Mouse (Mus musculus) lung, postnatal 0 days (tissue): Measurements from ENCODE around the gene Haus7. TPM values are rescaled to one million over a fixed set of nuclear protein-coding genes. Genes with fewer than 3 reads are reported as not detected.

Source experiments
- ATAC-seq: fragments of 200-750 bp; cut with Nextera tagmentation; 2 replicates; pipeline ENCODE4 v1.8.0; 2017; ENCODE audit warnings: moderate library complexity
- DNase-seq: peaks from one replicate; pipeline ENCODE4 v3.0.0-alpha.2; 2016; ENCODE audit warnings: low spot score
- H3K27ac ChIP-seq: fragments of 300-500 bp; sonication (generic); 2 replicates; pipeline ENCODE4 v1.5.1; 2014; ENCODE audit warnings: antibody characterized with exemption, mild to moderate bottlenecking, low read length, mixed read lengths
- H3K27me3 ChIP-seq: fragments of 300-500 bp; sonication (generic); replicated peaks from 2 replicates; pipeline ENCODE4 v1.6.1; 2014; ENCODE audit warnings: low read length, mixed read lengths; ENCODE audit not compliant: insufficient read depth
- H3K36me3 ChIP-seq: fragments of 300-500 bp; sonication (generic); 2 replicates; pipeline ENCODE4 v1.6.1; 2014; ENCODE audit warnings: low read length, mixed read lengths; ENCODE audit not compliant: insufficient read depth
- H3K4me1 ChIP-seq: fragments of 300-500 bp; sonication (generic); 2 replicates; pipeline ENCODE4 v1.6.1; 2014; ENCODE audit warnings: antibody characterized with exemption, low read depth, low read length, mixed read lengths; ENCODE audit not compliant: insufficient read depth
- H3K4me2 ChIP-seq: fragments of 300-500 bp; sonication (generic); replicated peaks from 2 replicates; pipeline ENCODE4 v1.6.1; 2014; ENCODE audit warnings: low read depth, mild to moderate bottlenecking, low read length, moderate library complexity, mixed read lengths
- H3K4me3 ChIP-seq: fragments of 300-500 bp; sonication (generic); 2 replicates; pipeline ENCODE4 v1.5.1; 2014; ENCODE audit warnings: low read depth, low read length
- H3K9ac ChIP-seq: fragments of 300-500 bp; sonication (generic); replicated peaks from 2 replicates; pipeline ENCODE4 v1.6.1; 2014; ENCODE audit warnings: low read depth, mild to moderate bottlenecking
- H3K9me3 ChIP-seq: fragments of 300-500 bp; sonication (generic); 2 replicates; pipeline ENCODE4 v1.6.1; 2016; ENCODE audit warnings: low read length, mixed read lengths
- CTCF ChIP-seq: IDR thresholded peaks from 2 replicates; pipeline ENCODE4 v1.5.1; 2016; ENCODE audit warnings: antibody characterized with exemption, mild to moderate bottlenecking
- EP300 ChIP-seq: IDR thresholded peaks from 2 replicates; pipeline ENCODE4 v1.6.1; 2016; ENCODE audit warnings: antibody characterized with exemption, mild to moderate bottlenecking, control low read depth
- WGBS: fragments of 180-500 bp; shearing (Covaris S2); extraction: QIAGEN DNeasy Blood & Tissue Kit; methylation state at CpG from one replicate; pipeline ENCODE4 v1.1.7; 2014; 5-methylcytosine and 5-hydroxymethylcytosine counted together
- polyA plus RNA-seq: library from polyadenylated mRNA; unstranded; fragments of >200 nt; fragmentation: Nextera tagmentation; extraction: Ambion mirVana; gene quantifications from 2 replicates; pipeline ENCODE4 v1.2.1, GENCODE M21; 2015

The Haus7 gene
- polyA plus RNA-seq, 1 experiment from 2014 or later, result 31.8 TPM

- Histone ChIP-seq H3K27me3 (no peaks in the 10 kb centered on the region), H3K4me3 (no peak overlapping the region), H3K9ac (no peak overlapping the region), H3K4me1 (no peaks in the 10 kb centered on the region; the same call in 1 of the 2 replicates), H3K4me2 (no peak overlapping the region), H3K9me3 (no peaks in the 10 kb centered on the region), H3K36me3 (no peaks in the 10 kb centered on the region), H3K27ac (no peak overlapping the region)
- no peak for ATAC-seq
- no peak for TF ChIP-seq CTCF
- TF ChIP-seq EP300, result no peak
- DNase-seq, result no peak
- WGBS, result 53% methylated on average over 4 of the region's 4 CpGs
Measured at GRCm38 (mm10) chrX:73490186-73490585, 31.3 kb upstream of the Haus7 start.

- Histone ChIP-seq H3K9ac (no peak overlapping the region), H3K36me3 (no peaks in the 10 kb centered on the region), H3K4me2 (peak overlapping the region; percentile 22), H3K27me3 (no peaks in the 10 kb centered on the region), H3K27ac (no peak overlapping the region), H3K4me1 (no peaks in the 10 kb centered on the region; the same call in 1 of the 2 replicates), H3K4me3 (no peak overlapping the region), H3K9me3 (no peaks in the 10 kb centered on the region)
- 57% methylated on average over 5 of the region's 5 CpGs for WGBS
- DNase-seq, result no peak
- no peak for ATAC-seq
- TF ChIP-seq EP300 (no peak), CTCF (no peak)
Measured at GRCm38 (mm10) chrX:73486920-73487319, 28.1 kb upstream of the Haus7 start.

GRCm38 (mm10) chrX:73484870-73485269 lies 26.0 kb upstream of the Haus7 start:
- peak overlapping the region; percentile 72; the same call in 1 of the 2 replicates for H3K27ac ChIP-seq
- H3K9ac ChIP-seq, result no peak overlapping the region
- no peaks in the 10 kb centered on the region for H3K9me3 ChIP-seq
- peak overlapping the region; percentile 49 for H3K4me2 ChIP-seq
- ATAC-seq (no peak), DNase-seq (peak; percentile 27)
- WGBS, result 69% methylated on average over 4 of the region's 4 CpGs
- TF ChIP-seq EP300 (no peak), CTCF (no peak)
- H3K4me3 ChIP-seq, result peak overlapping the region; percentile 32
- H3K27me3 ChIP-seq, result no peaks in the 10 kb centered on the region
- H3K36me3 ChIP-seq, result no peaks in the 10 kb centered on the region
- no peaks in the 10 kb centered on the region; the same call in 1 of the 2 replicates for H3K4me1 ChIP-seq

GRCm38 (mm10) chrX:73484076-73484475 lies 25.2 kb upstream of the Haus7 start:
- DNase-seq (no peak), ATAC-seq (no peak; the same call in 1 of the 2 replicates)
- Histone ChIP-seq H3K27me3 (no peaks in the 10 kb centered on the region), H3K4me2 (peak overlapping the region; percentile 49), H3K9me3 (no peaks in the 10 kb centered on the region), H3K36me3 (no peaks in the 10 kb centered on the region), H3K4me1 (no peaks in the 10 kb centered on the region; the same call in 1 of the 2 replicates), H3K4me3 (peak overlapping the region; percentile 32), H3K27ac (peak overlapping the region; percentile 72), H3K9ac (peak overlapping the region; percentile 36)
- 55% methylated on average over 1 of the region's 1 CpGs for WGBS
- no peak for TF ChIP-seq EP300
- no peak for TF ChIP-seq CTCF

- peak; percentile 64 for DNase-seq
- WGBS, result 17% methylated on average over 10 of the region's 14 CpGs
Measured at GRCm38 (mm10) chrX:73483484-73483810, 24.6 kb upstream of the Haus7 start, which contains the start of gene Bgn. Bgn (plus strand) TSS chrX:73483602.

GRCm38 (mm10) chrX:73482643-73483483 lies 24.0 kb upstream of the Haus7 start:
- Histone ChIP-seq H3K9me3 (no peaks in the 10 kb centered on the region), H3K4me2 (peak overlapping the region; percentile 49; the same call in 1 of the 2 replicates), H3K27me3 (no peaks in the 10 kb centered on the region), H3K27ac (peak overlapping the region; percentile 47; the same call in 1 of the 2 replicates), H3K4me3 (no peak overlapping the region), H3K4me1 (no peaks in the 10 kb centered on the region; the same call in 1 of the 2 replicates), H3K36me3 (no peaks in the 10 kb centered on the region), H3K9ac (no peak overlapping the region)
- peak; percentile 13; the same call in 1 of the 2 replicates for ATAC-seq
- WGBS, result 23% methylated on average over 2 of the region's 4 CpGs
- peak; percentile 47 for DNase-seq
- no peak for TF ChIP-seq EP300
- TF ChIP-seq CTCF, result no peak

More at GRCm38 (mm10) chrX:73483484-73483810, 24.6 kb upstream of the Haus7 start, which contains the start of gene Bgn:
- Histone ChIP-seq H3K27me3 (no peaks in the 10 kb centered on the region), H3K9me3 (no peaks in the 10 kb centered on the region), H3K36me3 (no peaks in the 10 kb centered on the region), H3K4me1 (no peaks in the 10 kb centered on the region; the same call in 1 of the 2 replicates), H3K4me3 (peak within 1 kb of the TSS; percentile 32), H3K27ac (peak within 1 kb of the TSS; percentile 72), H3K4me2 (peak within 1 kb of the TSS; percentile 49), H3K9ac (peak within 1 kb of the TSS; percentile 36)
- TF ChIP-seq EP300 (no peak), CTCF (no peak)
- peak; percentile 62 for ATAC-seq
